Mouse (Mus musculus): Measurements from ENCODE around the gene Dennd1a. TPM values are rescaled to one million over a fixed set of nuclear protein-coding genes. Genes with fewer than 3 reads are reported as not detected.
A peak's percentile ranks its signal among the peaks of the same experiment; 100 is the strongest.

Gene Dennd1a
- polyA plus RNA-seq, 1 experiment from 2014 or later: 8.6 TPM

- ATAC-seq (replicated peaks; ENCODE audit: insufficient number of reproducible peaks, low FRiP score, low TSS enrichment, low read depth) (no peak), DNase-seq (ENCODE audit: low spot score) (no peak)
- H3K4me3 ChIP-seq (ENCODE audit: low read depth, low read length): no peak overlapping the region
- no peak overlapping the region for H3K4me2 ChIP-seq (ENCODE audit: low read depth, low read length)
- no peaks in the 10 kb centered on the region for H3K27me3 ChIP-seq (ENCODE audit: control insufficient read depth, insufficient read depth, low read length)
- H3K27ac ChIP-seq (replicated peaks; ENCODE audit: low read depth, low read length): no peak overlapping the region
- WGBS: 64% methylated on average over 5 of the region's 5 CpGs
- no peaks in the 10 kb centered on the region for H3K4me1 ChIP-seq (ENCODE audit: control insufficient read depth, insufficient read depth, low read length)
- H3K36me3 ChIP-seq (replicated peaks; ENCODE audit: control insufficient read depth, insufficient read depth, low read depth, low read length): no peaks in the 10 kb centered on the region
- no peaks in the 10 kb centered on the region for H3K9me3 ChIP-seq (replicated peaks; ENCODE audit: control insufficient read depth, low read length)
- H3K9ac ChIP-seq (replicated peaks; ENCODE audit: low read length): no peak overlapping the region
Measured at GRCm38 (mm10) chr2:37822122-37822521, 465.1 kb downstream of the Dennd1a start.

- H3K4me1 ChIP-seq (ENCODE audit: control insufficient read depth, insufficient read depth, low read length): no peaks in the 10 kb centered on the region
- H3K36me3 ChIP-seq (replicated peaks; ENCODE audit: control insufficient read depth, insufficient read depth, low read depth, low read length): no peaks in the 10 kb centered on the region
- no peak overlapping the region for H3K27ac ChIP-seq (replicated peaks; ENCODE audit: low read depth, low read length)
- WGBS: 66% methylated on average over 4 of the region's 4 CpGs
- DNase-seq (ENCODE audit: low spot score) (no peak), ATAC-seq (replicated peaks; ENCODE audit: insufficient number of reproducible peaks, low FRiP score, low TSS enrichment, low read depth) (no peak)
- H3K27me3 ChIP-seq (ENCODE audit: control insufficient read depth, insufficient read depth, low read length): no peaks in the 10 kb centered on the region
- H3K9me3 ChIP-seq (replicated peaks; ENCODE audit: control insufficient read depth, low read length): no peaks in the 10 kb centered on the region
- H3K4me3 ChIP-seq (ENCODE audit: low read depth, low read length): no peak overlapping the region
- no peak overlapping the region for H3K4me2 ChIP-seq (ENCODE audit: low read depth, low read length)
- no peak overlapping the region for H3K9ac ChIP-seq (replicated peaks; ENCODE audit: low read length)
Measured at GRCm38 (mm10) chr2:37819526-37820152, 467.6 kb downstream of the Dennd1a start.

- Histone ChIP-seq H3K27ac (replicated peaks; ENCODE audit: low read depth, low read length) (no peak overlapping the region), H3K9me3 (replicated peaks; ENCODE audit: control insufficient read depth, low read length) (no peaks in the 10 kb centered on the region), H3K4me2 (ENCODE audit: low read depth, low read length) (no peak overlapping the region), H3K4me1 (ENCODE audit: control insufficient read depth, insufficient read depth, low read length) (no peaks in the 10 kb centered on the region), H3K9ac (replicated peaks; ENCODE audit: low read length) (no peak overlapping the region), H3K27me3 (ENCODE audit: control insufficient read depth, insufficient read depth, low read length) (no peaks in the 10 kb centered on the region), H3K4me3 (ENCODE audit: low read depth, low read length) (no peak overlapping the region), H3K36me3 (replicated peaks; ENCODE audit: control insufficient read depth, insufficient read depth, low read depth, low read length) (no peaks in the 10 kb centered on the region)
- WGBS: 15% methylated on average over 5 of the region's 5 CpGs
- ATAC-seq (replicated peaks; ENCODE audit: insufficient number of reproducible peaks, low FRiP score, low TSS enrichment, low read depth): 0 out of 2 replicates have a peak, but pooled peaks have one; percentile 50
- DNase-seq (ENCODE audit: low spot score): no peak
Measured at GRCm38 (mm10) chr2:37818761-37819525, 468.2 kb downstream of the Dennd1a start.

DNA sequence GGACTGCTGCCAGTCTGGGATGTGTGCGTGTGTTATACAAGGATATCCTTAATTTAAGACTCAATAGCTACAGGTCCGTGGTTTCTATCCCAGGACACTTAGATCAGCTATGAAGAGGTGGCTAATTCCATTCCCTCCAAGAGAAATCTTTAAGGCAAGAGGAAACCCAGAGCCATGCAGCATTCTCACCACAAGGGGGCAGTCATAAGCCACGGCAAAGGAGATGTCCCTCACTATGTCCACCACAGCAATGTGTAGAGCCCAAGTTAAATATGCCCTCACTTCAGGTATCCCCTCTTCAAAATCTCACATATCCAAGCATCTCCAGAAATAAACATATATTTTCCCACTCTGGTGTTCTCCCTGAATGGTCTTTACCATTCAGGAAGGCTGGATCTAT, 471.5 kb downstream of the Dennd1a start:
- Histone ChIP-seq H3K27me3 (ENCODE audit: control insufficient read depth, insufficient read depth, low read length) (no peaks in the 10 kb centered on the region), H3K36me3 (replicated peaks; ENCODE audit: control insufficient read depth, insufficient read depth, low read depth, low read length) (no peaks in the 10 kb centered on the region), H3K9me3 (replicated peaks; ENCODE audit: control insufficient read depth, low read length) (no peaks in the 10 kb centered on the region), H3K27ac (replicated peaks; ENCODE audit: low read depth, low read length) (no peak overlapping the region), H3K4me2 (ENCODE audit: low read depth, low read length) (no peak overlapping the region), H3K4me1 (ENCODE audit: control insufficient read depth, insufficient read depth, low read length) (no peaks in the 10 kb centered on the region), H3K4me3 (ENCODE audit: low read depth, low read length) (no peak overlapping the region), H3K9ac (replicated peaks; ENCODE audit: low read length) (no peak overlapping the region)
- DNase-seq (ENCODE audit: low spot score): peak; percentile 85
- WGBS: 7% methylated on average over 3 of the region's 3 CpGs
- ATAC-seq (replicated peaks; ENCODE audit: insufficient number of reproducible peaks, low FRiP score, low TSS enrichment, low read depth): no peak; the same call in 1 of the 2 replicates

DNA sequence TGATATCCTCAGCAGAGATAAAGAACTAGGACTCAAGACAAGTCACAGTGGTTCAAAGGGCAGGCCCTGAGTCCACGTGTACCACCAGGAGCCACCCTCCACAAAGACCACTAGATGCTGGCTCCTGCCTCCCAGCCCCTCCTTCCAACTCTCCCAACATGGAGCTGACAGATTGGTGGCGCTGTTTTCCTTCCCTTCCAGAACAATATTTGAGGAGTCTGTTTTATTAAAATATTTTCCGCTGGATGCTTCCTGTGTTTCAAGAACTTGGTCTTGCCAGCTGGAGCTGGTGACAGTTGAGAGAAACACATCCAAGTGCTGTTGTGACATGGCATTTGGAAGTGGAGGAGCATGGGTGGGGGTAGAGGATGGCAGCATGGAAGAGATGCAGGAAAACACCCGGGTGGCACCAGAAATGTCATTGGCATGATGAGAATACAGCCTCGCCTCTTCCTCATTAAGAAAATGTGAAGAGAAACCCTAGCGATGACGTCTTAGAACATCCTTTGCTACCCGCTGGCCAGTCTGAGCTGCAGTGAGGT, 472.3 kb downstream of the Dennd1a start:
- ATAC-seq (replicated peaks; ENCODE audit: insufficient number of reproducible peaks, low FRiP score, low TSS enrichment, low read depth) (no peak), DNase-seq (ENCODE audit: low spot score) (no peak)
- H3K9me3 ChIP-seq (replicated peaks; ENCODE audit: control insufficient read depth, low read length): no peaks in the 10 kb centered on the region
- H3K4me3 ChIP-seq (ENCODE audit: low read depth, low read length): no peak overlapping the region
- WGBS: 83% methylated on average over 8 of the region's 8 CpGs
- no peak overlapping the region for H3K9ac ChIP-seq (replicated peaks; ENCODE audit: low read length)
- H3K4me1 ChIP-seq (ENCODE audit: control insufficient read depth, insufficient read depth, low read length): no peaks in the 10 kb centered on the region
- H3K4me2 ChIP-seq (ENCODE audit: low read depth, low read length): no peak overlapping the region
- no peaks in the 10 kb centered on the region for H3K36me3 ChIP-seq (replicated peaks; ENCODE audit: control insufficient read depth, insufficient read depth, low read depth, low read length)
- H3K27ac ChIP-seq (replicated peaks; ENCODE audit: low read depth, low read length): no peak overlapping the region
- H3K27me3 ChIP-seq (ENCODE audit: control insufficient read depth, insufficient read depth, low read length): no peaks in the 10 kb centered on the region

DNA sequence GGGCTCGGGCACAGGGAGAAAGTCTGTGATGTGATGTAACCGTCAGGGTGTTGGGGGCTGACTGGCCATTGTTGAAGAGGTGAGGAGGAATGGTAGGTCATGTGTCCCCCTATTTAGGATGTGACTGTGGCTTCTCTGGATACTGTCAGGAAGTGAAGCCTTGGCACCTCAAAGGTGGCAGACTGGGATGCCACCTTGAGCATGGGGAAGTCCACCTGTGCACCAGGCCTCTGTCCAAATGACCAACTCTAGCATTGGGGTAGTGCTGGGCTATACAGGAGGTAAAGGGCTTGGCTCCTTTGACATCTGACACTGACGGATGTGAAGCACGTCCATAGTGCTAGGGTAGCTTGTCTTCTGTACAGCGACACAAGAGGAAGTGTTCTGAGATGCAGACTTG, 474.8 kb downstream of the Dennd1a start:
- DNase-seq (ENCODE audit: low spot score): no peak
- Histone ChIP-seq H3K4me2 (ENCODE audit: low read depth, low read length) (no peak overlapping the region), H3K27ac (replicated peaks; ENCODE audit: low read depth, low read length) (no peak overlapping the region), H3K36me3 (replicated peaks; ENCODE audit: control insufficient read depth, insufficient read depth, low read depth, low read length) (no peaks in the 10 kb centered on the region), H3K4me1 (ENCODE audit: control insufficient read depth, insufficient read depth, low read length) (no peaks in the 10 kb centered on the region), H3K27me3 (ENCODE audit: control insufficient read depth, insufficient read depth, low read length) (no peaks in the 10 kb centered on the region), H3K9ac (replicated peaks; ENCODE audit: low read length) (no peak overlapping the region), H3K9me3 (replicated peaks; ENCODE audit: control insufficient read depth, low read length) (no peaks in the 10 kb centered on the region), H3K4me3 (ENCODE audit: low read depth, low read length) (no peak overlapping the region)
- 86% methylated on average over 5 of the region's 5 CpGs for WGBS
- ATAC-seq (replicated peaks; ENCODE audit: insufficient number of reproducible peaks, low FRiP score, low TSS enrichment, low read depth): no peak

DNA sequence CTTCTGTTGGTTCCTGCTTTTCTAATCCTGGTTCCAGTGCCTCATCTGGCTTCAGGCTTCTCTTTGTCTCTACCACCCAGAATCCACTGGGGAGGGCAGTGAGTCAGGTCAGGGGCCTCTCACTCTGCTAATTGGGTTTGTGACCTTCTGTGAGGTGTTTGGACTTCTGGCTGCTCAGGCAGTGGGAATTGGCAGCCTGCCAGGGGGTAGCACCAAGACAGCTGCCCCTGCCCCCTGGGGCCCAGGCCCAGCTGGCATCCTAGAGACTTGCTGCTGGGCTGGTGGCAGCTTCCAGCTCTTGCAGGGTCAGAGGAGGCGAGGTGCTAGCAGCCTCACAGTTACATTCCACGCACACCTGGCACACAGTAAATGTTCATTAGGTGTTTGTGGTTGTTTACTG, 475.5 kb downstream of the Dennd1a start:
- Histone ChIP-seq H3K9ac (replicated peaks; ENCODE audit: low read length) (no peak overlapping the region), H3K9me3 (replicated peaks; ENCODE audit: control insufficient read depth, low read length) (no peaks in the 10 kb centered on the region), H3K4me2 (ENCODE audit: low read depth, low read length) (no peak overlapping the region), H3K4me3 (ENCODE audit: low read depth, low read length) (no peak overlapping the region), H3K36me3 (replicated peaks; ENCODE audit: control insufficient read depth, insufficient read depth, low read depth, low read length) (no peaks in the 10 kb centered on the region), H3K27ac (replicated peaks; ENCODE audit: low read depth, low read length) (no peak overlapping the region), H3K27me3 (ENCODE audit: control insufficient read depth, insufficient read depth, low read length) (no peaks in the 10 kb centered on the region), H3K4me1 (ENCODE audit: control insufficient read depth, insufficient read depth, low read length) (no peaks in the 10 kb centered on the region)
- ATAC-seq (replicated peaks; ENCODE audit: insufficient number of reproducible peaks, low FRiP score, low TSS enrichment, low read depth) (no peak), DNase-seq (ENCODE audit: low spot score) (no peak)
- 87% methylated on average over 2 of the region's 2 CpGs for WGBS

- WGBS: 48% methylated on average over 4 of the region's 4 CpGs
- ATAC-seq (replicated peaks; ENCODE audit: insufficient number of reproducible peaks, low FRiP score, low TSS enrichment, low read depth) (peak; percentile 68), DNase-seq (ENCODE audit: low spot score) (peak; percentile 82)
- Histone ChIP-seq H3K4me1 (ENCODE audit: control insufficient read depth, insufficient read depth, low read length) (no peaks in the 10 kb centered on the region), H3K9me3 (replicated peaks; ENCODE audit: control insufficient read depth, low read length) (no peaks in the 10 kb centered on the region), H3K9ac (replicated peaks; ENCODE audit: low read length) (no peak overlapping the region), H3K4me3 (ENCODE audit: low read depth, low read length) (no peak overlapping the region), H3K27ac (replicated peaks; ENCODE audit: low read depth, low read length) (no peak overlapping the region), H3K36me3 (replicated peaks; ENCODE audit: control insufficient read depth, insufficient read depth, low read depth, low read length) (no peaks in the 10 kb centered on the region), H3K27me3 (ENCODE audit: control insufficient read depth, insufficient read depth, low read length) (no peaks in the 10 kb centered on the region), H3K4me2 (ENCODE audit: low read depth, low read length) (no peak overlapping the region)
Measured at GRCm38 (mm10) chr2:37802610-37803212, 484.5 kb downstream of the Dennd1a start.

All from embryonic facial prominence, embryonic 11.5 days (tissue).